Mouse (Mus musculus) kidney, adult 2 months (tissue): ENCODE measurements at regions not wholly inside any gene's neighbourhood (a gene's known extent, or its start where the extent isn't known, plus 50 kb on each side); places are given as distances from the start of the nearest gene placed in this dataset.

Experiments used
- CTCF ChIP-seq: fragments of 200-500 bp; conservative IDR thresholded peaks from 2 replicates; pipeline ENCODE4 v1.5.1; 2011; ENCODE audit warnings: low read depth, mild to moderate bottlenecking, control low read depth, low read length, moderate library complexity, mixed read lengths; ENCODE audit not compliant: insufficient read depth, insufficient read length
- POLR2A ChIP-seq: fragments of 200-500 bp; IDR thresholded peaks from one replicate; pipeline ENCODE4 v1.6.1; 2011; ENCODE audit warnings: low read depth, low read length, control low read depth

- TF ChIP-seq CTCF: no peak
- no peak for TF ChIP-seq POLR2A
These were observed 523.7 kb upstream of the Gm9747 start for GRCm38 (mm10) chr1:81709169-81709568.
